Mouse (Mus musculus): Measurements from ENCODE around the gene C9orf72. TPM values are rescaled to one million over a fixed set of nuclear protein-coding genes. Genes with fewer than 3 reads are reported as not detected.

C9orf72 gene
- polyA plus RNA-seq, 1 experiment from 2014 or later = 11.3 TPM

DNA sequence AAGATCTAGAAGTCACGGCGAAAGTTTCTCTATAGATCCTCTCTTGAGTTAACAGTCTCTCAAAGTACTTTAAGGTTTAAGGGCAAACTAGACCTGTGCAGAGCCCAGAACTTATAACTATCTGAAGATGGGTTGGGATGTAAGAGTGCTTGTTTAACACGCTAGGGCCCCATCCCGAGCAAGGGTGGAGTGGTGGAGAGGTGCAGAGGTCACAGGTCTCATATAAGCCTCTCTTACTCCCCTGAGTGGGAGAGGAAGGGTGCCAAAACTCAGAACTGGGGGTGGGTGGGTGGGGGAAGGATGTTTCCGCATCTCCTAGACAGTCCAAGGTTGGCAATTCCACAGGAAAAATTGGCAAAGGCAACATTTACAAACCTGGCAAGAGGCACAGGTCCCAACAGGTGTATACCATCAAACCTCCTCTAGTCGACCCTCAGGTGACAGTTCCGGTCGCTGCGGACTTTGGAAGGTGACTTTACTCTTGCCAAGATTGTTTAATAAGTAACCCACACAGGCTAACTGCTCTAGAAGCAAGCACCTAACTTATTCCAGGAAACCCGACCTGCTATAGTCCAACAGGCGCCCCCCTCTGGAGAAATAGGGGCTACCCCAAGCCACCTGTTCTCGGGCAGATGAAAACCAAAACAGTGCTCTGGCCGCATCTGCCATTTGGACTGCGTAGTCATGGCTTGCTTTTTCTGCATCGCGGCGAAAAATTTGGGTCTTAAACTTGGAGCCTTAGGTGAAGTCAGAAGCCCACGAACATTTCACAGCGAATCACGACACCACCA lies 70.6 kb downstream of the C9orf72 start:
- ATAC-seq (ENCODE audit: insufficient number of reproducible peaks, low FRiP score, low TSS enrichment, low read depth) = no peak
- H3K4me1 ChIP-seq (ENCODE audit: control insufficient read depth, insufficient read depth, low read length) = 0 out of 2 replicates have a peak, but pooled peaks cover 2% of the 10 kb centered on the region
- no peak overlapping the region; the same call in 1 of the 2 replicates for H3K9ac ChIP-seq (ENCODE audit: low read length)
- H3K27ac ChIP-seq (replicated peaks; ENCODE audit: low read depth, low read length) = no peak overlapping the region
- H3K27me3 ChIP-seq (ENCODE audit: control insufficient read depth, insufficient read depth, low read length) = no peaks in the 10 kb centered on the region
- H3K4me2 ChIP-seq (ENCODE audit: low read depth, severe bottlenecking) = peak overlapping the region; percentile 89
- WGBS = 25% methylated on average over 20 of the region's 20 CpGs
- H3K4me3 ChIP-seq (ENCODE audit: low read depth, low read length) = peak overlapping the region; percentile 64
- peak; percentile 72 for DNase-seq (ENCODE audit: low spot score)
- no peaks in the 10 kb centered on the region for H3K9me3 ChIP-seq (ENCODE audit: control insufficient read depth, low read length)
- no peaks in the 10 kb centered on the region for H3K36me3 ChIP-seq (ENCODE audit: control insufficient read depth, insufficient read depth, low read length)

DNA sequence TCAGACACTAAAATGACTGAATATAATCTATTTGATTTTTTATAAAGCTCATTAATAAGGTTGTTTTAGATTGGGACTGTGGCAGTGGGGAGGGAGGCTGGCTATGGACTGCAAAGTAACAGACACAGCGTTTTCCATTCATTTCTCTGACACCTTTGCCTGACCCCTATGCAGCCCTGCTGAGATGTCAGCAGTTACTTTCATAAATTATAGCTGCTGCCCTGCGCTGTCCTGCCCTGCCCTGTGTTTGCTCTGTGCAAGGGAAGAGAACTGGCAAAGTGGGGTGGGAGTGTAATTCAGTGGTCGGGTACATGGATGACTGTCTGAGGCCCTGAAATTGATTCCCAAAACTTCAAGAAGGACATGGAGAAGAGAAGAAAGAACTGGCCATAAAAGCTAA lies 71.9 kb downstream of the C9orf72 start:
- no peaks in the 10 kb centered on the region for H3K27me3 ChIP-seq (ENCODE audit: control insufficient read depth, insufficient read depth, low read length)
- 0 out of 2 replicates have a peak, but pooled peaks cover 2% of the 10 kb centered on the region for H3K4me1 ChIP-seq (ENCODE audit: control insufficient read depth, insufficient read depth, low read length)
- H3K9me3 ChIP-seq (ENCODE audit: control insufficient read depth, low read length) = no peaks in the 10 kb centered on the region
- no peaks in the 10 kb centered on the region for H3K36me3 ChIP-seq (ENCODE audit: control insufficient read depth, insufficient read depth, low read length)
- no peak overlapping the region for H3K4me3 ChIP-seq (ENCODE audit: low read depth, low read length)
- WGBS = 12% methylated on average over 3 of the region's 3 CpGs
- no peak overlapping the region for H3K27ac ChIP-seq (replicated peaks; ENCODE audit: low read depth, low read length)
- no peak overlapping the region for H3K9ac ChIP-seq (ENCODE audit: low read length)
- no peak for DNase-seq (ENCODE audit: low spot score)
- ATAC-seq (ENCODE audit: insufficient number of reproducible peaks, low FRiP score, low TSS enrichment, low read depth) = no peak
- no peak overlapping the region for H3K4me2 ChIP-seq (ENCODE audit: low read depth, severe bottlenecking)

DNA sequence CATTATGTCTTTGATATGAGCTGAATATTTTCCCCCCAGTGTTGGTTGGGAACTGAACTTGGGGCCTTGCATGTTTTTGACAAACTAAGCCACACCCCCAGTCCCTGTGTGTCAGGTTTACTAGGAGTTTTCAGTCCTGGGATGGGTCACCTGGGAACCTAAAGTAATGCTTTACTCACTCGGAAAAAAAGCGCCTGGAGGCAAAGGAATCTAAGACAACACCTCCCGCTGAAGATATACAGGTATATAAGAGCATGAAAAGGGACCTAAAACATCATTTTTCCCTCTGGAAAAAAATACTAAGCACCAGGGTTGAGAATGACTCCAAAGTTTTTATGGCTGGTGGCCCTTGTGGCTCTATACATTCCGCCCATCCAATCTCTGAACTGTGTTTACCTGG lies 74.2 kb downstream of the C9orf72 start, which contains the start of gene Ifnk:
Ifnk (plus strand) TSS at position 301 of the 400 bp plus-strand sequence.
- ATAC-seq (ENCODE audit: insufficient number of reproducible peaks, low FRiP score, low TSS enrichment, low read depth) (no peak), DNase-seq (ENCODE audit: low spot score) (no peak)
- H3K27me3 ChIP-seq (ENCODE audit: control insufficient read depth, insufficient read depth, low read length) = no peaks in the 10 kb centered on the region
- no peak within 1 kb of the TSS for H3K9ac ChIP-seq (ENCODE audit: low read length)
- H3K36me3 ChIP-seq (ENCODE audit: control insufficient read depth, insufficient read depth, low read length) = no peaks in the 10 kb centered on the region
- H3K4me3 ChIP-seq (ENCODE audit: low read depth, low read length) = no peak within 1 kb of the TSS
- H3K27ac ChIP-seq (replicated peaks; ENCODE audit: low read depth, low read length) = no peak within 1 kb of the TSS
- 77% methylated on average over 4 of the region's 4 CpGs for WGBS
- H3K9me3 ChIP-seq (ENCODE audit: control insufficient read depth, low read length) = no peaks in the 10 kb centered on the region
- H3K4me1 ChIP-seq (ENCODE audit: control insufficient read depth, insufficient read depth, low read length) = 0 out of 2 replicates have a peak, but pooled peaks cover 2% of the 10 kb centered on the region
- H3K4me2 ChIP-seq (ENCODE audit: low read depth, severe bottlenecking) = no peak within 1 kb of the TSS

DNA sequence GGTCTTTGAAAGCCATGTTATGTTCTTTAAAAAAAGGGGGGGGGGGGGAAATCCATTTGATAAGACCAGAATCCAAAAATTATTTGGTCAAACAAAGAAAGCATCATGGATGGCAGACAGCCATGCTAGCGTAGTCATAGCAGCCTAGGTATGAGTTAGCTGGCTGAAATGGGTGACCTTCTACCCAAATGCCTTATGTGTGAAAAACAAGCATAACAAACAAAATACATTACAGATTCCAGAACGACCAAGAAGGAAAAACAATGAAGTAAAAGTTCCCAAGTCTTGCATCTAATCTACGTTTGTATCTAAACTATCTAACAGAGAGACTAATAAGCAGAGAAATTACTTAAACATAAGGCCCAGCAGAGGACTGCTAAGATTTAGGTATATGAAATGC lies 75.3 kb downstream of the C9orf72 start:
- H3K4me1 ChIP-seq (ENCODE audit: control insufficient read depth, insufficient read depth, low read length) = 0 out of 2 replicates have a peak, but pooled peaks cover 2% of the 10 kb centered on the region
- no peak overlapping the region for H3K27ac ChIP-seq (replicated peaks; ENCODE audit: low read depth, low read length)
- DNase-seq (ENCODE audit: low spot score) (no peak), ATAC-seq (ENCODE audit: insufficient number of reproducible peaks, low FRiP score, low TSS enrichment, low read depth) (no peak)
- H3K27me3 ChIP-seq (ENCODE audit: control insufficient read depth, insufficient read depth, low read length) = no peaks in the 10 kb centered on the region
- H3K9me3 ChIP-seq (ENCODE audit: control insufficient read depth, low read length) = no peaks in the 10 kb centered on the region
- WGBS = 87% methylated on average over 3 of the region's 3 CpGs
- H3K9ac ChIP-seq (ENCODE audit: low read length) = no peak overlapping the region
- H3K4me2 ChIP-seq (ENCODE audit: low read depth, severe bottlenecking) = no peak overlapping the region
- H3K36me3 ChIP-seq (ENCODE audit: control insufficient read depth, insufficient read depth, low read length) = no peaks in the 10 kb centered on the region
- H3K4me3 ChIP-seq (ENCODE audit: low read depth, low read length) = no peak overlapping the region

DNA sequence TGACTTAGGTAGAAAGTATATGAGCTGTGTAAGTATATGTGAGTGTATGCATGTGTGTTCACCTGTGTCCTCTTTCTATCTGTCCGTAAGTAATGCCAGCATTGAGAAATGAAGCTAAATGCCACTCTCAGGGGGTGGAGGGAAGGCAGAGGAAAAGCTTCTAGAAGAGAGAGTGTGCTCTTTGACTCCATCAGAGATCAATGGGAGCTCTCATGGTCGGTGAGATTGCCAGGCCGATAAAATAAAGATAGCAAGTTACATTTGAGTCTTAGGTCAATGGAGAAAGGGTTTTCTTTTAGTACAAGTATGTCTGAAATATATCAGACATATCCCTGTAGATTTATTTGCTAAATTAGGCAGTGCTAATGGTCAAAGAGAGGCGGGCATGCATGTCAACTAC lies 77.6 kb downstream of the C9orf72 start:
- H3K27ac ChIP-seq (replicated peaks; ENCODE audit: low read depth, low read length) = no peak overlapping the region
- H3K4me2 ChIP-seq (ENCODE audit: low read depth, severe bottlenecking) = no peak overlapping the region

DNA sequence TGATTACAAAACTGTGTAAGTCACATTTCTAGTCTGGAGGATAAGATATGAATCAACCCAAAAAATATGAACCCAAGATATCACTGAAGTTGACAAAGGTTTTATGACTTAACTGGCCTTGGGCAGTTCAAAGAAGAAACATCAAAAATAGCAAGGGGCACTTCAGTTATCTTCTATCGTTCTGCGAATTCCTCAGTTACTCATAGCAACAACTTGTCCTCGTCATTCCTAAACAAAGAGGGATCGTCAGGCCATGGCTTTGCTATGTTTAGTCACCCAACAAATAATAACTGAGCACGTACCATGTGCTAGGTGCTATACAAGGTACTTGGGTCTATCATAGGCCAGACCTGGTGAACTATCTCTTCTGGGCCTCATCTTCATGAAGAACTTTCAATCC lies 79.4 kb downstream of the C9orf72 start:
- Histone ChIP-seq H3K4me2 (ENCODE audit: low read depth, severe bottlenecking) (no peak overlapping the region), H3K36me3 (ENCODE audit: control insufficient read depth, insufficient read depth, low read length) (no peaks in the 10 kb centered on the region)
- WGBS = 93% methylated on average over 5 of the region's 5 CpGs

More for the DNA sequence above, 77.6 kb downstream of the C9orf72 start:
- WGBS = 94% methylated on average over 4 of the region's 4 CpGs
- DNase-seq (ENCODE audit: low spot score) (no peak), ATAC-seq (ENCODE audit: insufficient number of reproducible peaks, low FRiP score, low TSS enrichment, low read depth) (no peak)
- H3K9ac ChIP-seq (ENCODE audit: low read length) = no peak overlapping the region
- no peaks in the 10 kb centered on the region for H3K36me3 ChIP-seq (ENCODE audit: control insufficient read depth, insufficient read depth, low read length)
- no peaks in the 10 kb centered on the region for H3K4me1 ChIP-seq (ENCODE audit: control insufficient read depth, insufficient read depth, low read length)
- no peaks in the 10 kb centered on the region for H3K9me3 ChIP-seq (ENCODE audit: control insufficient read depth, low read length)
- no peaks in the 10 kb centered on the region for H3K27me3 ChIP-seq (ENCODE audit: control insufficient read depth, insufficient read depth, low read length)
- no peak overlapping the region for H3K4me3 ChIP-seq (ENCODE audit: low read depth, low read length)

DNA sequence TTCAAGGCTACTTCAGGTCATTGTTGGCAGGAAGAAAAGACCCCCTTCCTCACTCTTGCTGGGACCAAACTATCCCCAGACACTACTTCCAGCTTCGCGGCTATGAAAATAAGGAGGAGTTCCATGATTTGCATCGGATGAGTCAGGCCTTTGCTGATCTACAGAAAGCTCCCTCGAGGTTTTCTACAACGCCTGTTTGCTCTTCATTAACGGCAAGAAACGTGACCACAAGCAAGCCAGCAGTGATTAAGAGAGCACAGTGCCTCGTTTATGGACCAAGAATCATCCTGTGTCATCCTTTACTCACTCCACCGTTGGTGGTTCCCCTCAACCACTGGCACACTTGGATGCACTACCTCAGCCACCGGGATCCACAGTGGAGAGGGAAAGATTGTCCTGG lies 80.2 kb downstream of the C9orf72 start:
- no peak overlapping the region for H3K4me2 ChIP-seq (ENCODE audit: low read depth, severe bottlenecking)
- H3K27me3 ChIP-seq (ENCODE audit: control insufficient read depth, insufficient read depth, low read length) = no peaks in the 10 kb centered on the region
- no peak for DNase-seq (ENCODE audit: low spot score)
- no peak for ATAC-seq (ENCODE audit: insufficient number of reproducible peaks, low FRiP score, low TSS enrichment, low read depth)
- H3K4me3 ChIP-seq (ENCODE audit: low read depth, low read length) = no peak overlapping the region
- no peaks in the 10 kb centered on the region for H3K4me1 ChIP-seq (ENCODE audit: control insufficient read depth, insufficient read depth, low read length)
- H3K36me3 ChIP-seq (ENCODE audit: control insufficient read depth, insufficient read depth, low read length) = no peaks in the 10 kb centered on the region
- H3K27ac ChIP-seq (replicated peaks; ENCODE audit: low read depth, low read length) = no peak overlapping the region
- H3K9me3 ChIP-seq (ENCODE audit: control insufficient read depth, low read length) = no peaks in the 10 kb centered on the region
- WGBS = 92% methylated on average over 10 of the region's 10 CpGs
- H3K9ac ChIP-seq (ENCODE audit: low read length) = no peak overlapping the region

More for the DNA sequence above, 79.4 kb downstream of the C9orf72 start:
- Histone ChIP-seq H3K4me3 (ENCODE audit: low read depth, low read length) (no peak overlapping the region), H3K27me3 (ENCODE audit: control insufficient read depth, insufficient read depth, low read length) (no peaks in the 10 kb centered on the region), H3K27ac (replicated peaks; ENCODE audit: low read depth, low read length) (no peak overlapping the region), H3K4me1 (ENCODE audit: control insufficient read depth, insufficient read depth, low read length) (no peaks in the 10 kb centered on the region), H3K9me3 (ENCODE audit: control insufficient read depth, low read length) (no peaks in the 10 kb centered on the region), H3K9ac (ENCODE audit: low read length) (no peak overlapping the region)
- no peak for DNase-seq (ENCODE audit: low spot score)
- ATAC-seq (ENCODE audit: insufficient number of reproducible peaks, low FRiP score, low TSS enrichment, low read depth) = no peak

DNA sequence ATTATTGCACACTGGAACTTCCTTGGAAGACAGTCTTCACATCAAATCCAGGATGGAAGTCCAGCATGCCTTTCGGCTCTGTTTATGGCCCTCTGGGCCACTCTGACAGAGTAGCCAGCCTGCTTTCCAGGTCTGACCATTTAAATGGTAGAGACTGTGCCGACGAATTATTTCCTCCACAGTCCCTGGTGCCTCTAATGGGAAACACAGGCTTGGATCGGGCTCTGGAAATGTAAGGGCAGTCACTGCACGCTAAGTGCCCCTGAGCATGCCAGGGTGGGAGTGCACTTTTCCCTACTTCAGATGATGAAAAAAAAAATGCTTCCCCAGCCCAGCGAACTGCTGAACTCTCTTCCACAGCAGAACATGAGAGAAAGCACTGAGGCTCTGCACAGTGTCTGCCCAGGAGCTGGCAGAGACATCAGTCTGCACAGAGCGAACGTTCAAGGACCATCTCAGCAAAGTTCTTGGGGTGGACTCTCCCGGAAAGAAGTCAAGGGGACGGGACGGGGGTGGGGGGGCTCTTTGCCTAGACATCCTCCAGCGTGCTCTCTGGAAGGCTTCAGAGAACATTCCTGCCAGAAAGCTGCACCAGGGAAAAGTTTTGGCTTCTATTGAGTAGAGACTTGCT lies 82.4 kb downstream of the C9orf72 start:
- no peaks in the 10 kb centered on the region for H3K9me3 ChIP-seq (ENCODE audit: control insufficient read depth, low read length)
- no peaks in the 10 kb centered on the region for H3K27me3 ChIP-seq (ENCODE audit: control insufficient read depth, insufficient read depth, low read length)
- ATAC-seq (ENCODE audit: insufficient number of reproducible peaks, low FRiP score, low TSS enrichment, low read depth) (no peak), DNase-seq (ENCODE audit: low spot score) (peak; percentile 43)
- H3K27ac ChIP-seq (replicated peaks; ENCODE audit: low read depth, low read length) = no peak overlapping the region
- no peak overlapping the region for H3K4me2 ChIP-seq (ENCODE audit: low read depth, severe bottlenecking)
- H3K4me3 ChIP-seq (ENCODE audit: low read depth, low read length) = no peak overlapping the region
- no peaks in the 10 kb centered on the region for H3K36me3 ChIP-seq (ENCODE audit: control insufficient read depth, insufficient read depth, low read length)
- H3K9ac ChIP-seq (ENCODE audit: low read length) = no peak overlapping the region
- no peaks in the 10 kb centered on the region for H3K4me1 ChIP-seq (ENCODE audit: control insufficient read depth, insufficient read depth, low read length)
- WGBS = 57% methylated on average over 12 of the region's 12 CpGs

Measured in limb, embryonic 11.5 days (tissue).